Mouse (Mus musculus): Measurements from ENCODE around the gene Heph. TPM values are rescaled to one million over a fixed set of nuclear protein-coding genes. Genes with fewer than 3 reads are reported as not detected.
A peak's percentile ranks its signal among the peaks of the same experiment; 100 is the strongest.
"Not testable (repeated sequence)": the region's sequence is repeated elsewhere in the genome, so short reads cannot be mapped to it uniquely, and the experiment has no call there.

The Heph gene
- 13.7 and 14.3 TPM in 2 replicates for polyA plus RNA-seq (2014; fragmentation: Nextera tagmentation; extraction: Ambion mirVana)

- H3K4me1 ChIP-seq (replicated peaks; ENCODE audit: control insufficient read depth, insufficient read depth, low read length) = no peaks in the 10 kb centered on the region
- 65% methylated on average over 2 of the region's 2 CpGs for WGBS
- DNase-seq (ENCODE audit: low spot score) = no peak
- H3K4me3 ChIP-seq (ENCODE audit: low read depth, low read length) = no peak within 1 kb of the TSS
- H3K9me3 ChIP-seq (ENCODE audit: control insufficient read depth, low read length) = no peaks in the 10 kb centered on the region
- H3K36me3 ChIP-seq (ENCODE audit: control insufficient read depth, insufficient read depth, low read length) = no peaks in the 10 kb centered on the region
- no peak within 1 kb of the TSS for H3K9ac ChIP-seq (ENCODE audit: low read depth, low read length)
- H3K27me3 ChIP-seq (ENCODE audit: control insufficient read depth, insufficient read depth, low read length) = no peaks in the 10 kb centered on the region
- 0 out of 2 replicates have a peak within 1 kb of the TSS, but pooled peaks have one; percentile 2 for H3K4me2 ChIP-seq (replicated peaks; ENCODE audit: low read depth, low read length)
- no peak for ATAC-seq (ENCODE audit: low FRiP score)
- H3K27ac ChIP-seq (ENCODE audit: low read depth, low read length) = no peak within 1 kb of the TSS
Observed at GRCm38 (mm10) chrX:96455149-96455548, at the start of gene Heph. TSS of gene Heph (plus strand) at chrX:96455359.

GRCm38 (mm10) chrX:96415351-96415750 lies 39.8 kb upstream of the Heph start:
- H3K9me3 ChIP-seq (ENCODE audit: control insufficient read depth, low read length); H3K4me2 ChIP-seq (replicated peaks; ENCODE audit: low read depth, low read length); DNase-seq (ENCODE audit: low spot score); H3K4me3 ChIP-seq (ENCODE audit: low read depth, low read length); H3K36me3 ChIP-seq (ENCODE audit: control insufficient read depth, insufficient read depth, low read length); ATAC-seq (ENCODE audit: low FRiP score); H3K27ac ChIP-seq (ENCODE audit: low read depth, low read length); H3K9ac ChIP-seq (ENCODE audit: low read depth, low read length); H3K4me1 ChIP-seq (replicated peaks; ENCODE audit: control insufficient read depth, insufficient read depth, low read length); H3K27me3 ChIP-seq (ENCODE audit: control insufficient read depth, insufficient read depth, low read length): not testable (repeated sequence)
- WGBS = 88% methylated on average over 4 of the region's 4 CpGs

- H3K27ac ChIP-seq (ENCODE audit: low read depth, low read length) = no peak overlapping the region
- ATAC-seq (ENCODE audit: low FRiP score) = no peak
- 88% methylated on average over 1 of the region's 1 CpGs for WGBS
Observed at GRCm38 (mm10) chrX:96416970-96417369, 38.2 kb upstream of the Heph start.

GRCm38 (mm10) chrX:96417733-96418132 lies 37.4 kb upstream of the Heph start:
- H3K27ac ChIP-seq (ENCODE audit: low read depth, low read length) = no peak overlapping the region
- no peaks in the 10 kb centered on the region for H3K36me3 ChIP-seq (ENCODE audit: control insufficient read depth, insufficient read depth, low read length)
- no peaks in the 10 kb centered on the region for H3K27me3 ChIP-seq (ENCODE audit: control insufficient read depth, insufficient read depth, low read length)
- no peaks in the 10 kb centered on the region for H3K9me3 ChIP-seq (ENCODE audit: control insufficient read depth, low read length)
- no peak overlapping the region for H3K4me2 ChIP-seq (replicated peaks; ENCODE audit: low read depth, low read length)
- no peak overlapping the region for H3K9ac ChIP-seq (ENCODE audit: low read depth, low read length)
- DNase-seq (ENCODE audit: low spot score) (no peak), ATAC-seq (ENCODE audit: low FRiP score) (no peak)
- H3K4me3 ChIP-seq (ENCODE audit: low read depth, low read length) = no peak overlapping the region
- 44% methylated on average over 1 of the region's 1 CpGs for WGBS
- H3K4me1 ChIP-seq (replicated peaks; ENCODE audit: control insufficient read depth, insufficient read depth, low read length) = no peaks in the 10 kb centered on the region

More at GRCm38 (mm10) chrX:96416970-96417369, 38.2 kb upstream of the Heph start:
- no peaks in the 10 kb centered on the region for H3K4me1 ChIP-seq (replicated peaks; ENCODE audit: control insufficient read depth, insufficient read depth, low read length)
- DNase-seq (ENCODE audit: low spot score) = no peak
- H3K27me3 ChIP-seq (ENCODE audit: control insufficient read depth, insufficient read depth, low read length) = no peaks in the 10 kb centered on the region
- H3K9ac ChIP-seq (ENCODE audit: low read depth, low read length) = no peak overlapping the region
- H3K9me3 ChIP-seq (ENCODE audit: control insufficient read depth, low read length) = no peaks in the 10 kb centered on the region
- no peak overlapping the region for H3K4me3 ChIP-seq (ENCODE audit: low read depth, low read length)
- H3K36me3 ChIP-seq (ENCODE audit: control insufficient read depth, insufficient read depth, low read length) = no peaks in the 10 kb centered on the region
- no peak overlapping the region for H3K4me2 ChIP-seq (replicated peaks; ENCODE audit: low read depth, low read length)

DNA sequence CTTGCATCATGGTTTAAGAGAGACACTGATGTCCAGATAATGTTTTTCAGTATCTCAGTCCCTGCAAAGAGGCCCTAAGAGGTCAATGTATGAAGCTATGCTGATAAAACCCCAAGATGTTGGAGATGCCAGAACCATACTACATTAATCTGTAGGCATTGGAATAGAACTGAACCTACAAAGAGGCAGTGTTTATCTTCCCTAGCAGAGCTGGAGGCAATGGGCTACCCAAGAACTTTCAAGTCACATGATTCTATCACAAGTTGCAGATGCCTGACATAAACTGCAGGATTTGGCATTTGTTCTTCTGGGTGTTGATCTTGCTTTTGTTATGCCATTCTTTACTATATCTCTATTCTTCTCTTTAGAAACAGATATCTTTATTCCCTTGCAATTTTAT lies 35.8 kb upstream of the Heph start:
- H3K9me3 ChIP-seq (ENCODE audit: control insufficient read depth, low read length) = no peaks in the 10 kb centered on the region
- H3K27ac ChIP-seq (ENCODE audit: low read depth, low read length) = no peak overlapping the region
- H3K27me3 ChIP-seq (ENCODE audit: control insufficient read depth, insufficient read depth, low read length) = no peaks in the 10 kb centered on the region
- H3K9ac ChIP-seq (ENCODE audit: low read depth, low read length) = no peak overlapping the region
- H3K36me3 ChIP-seq (ENCODE audit: control insufficient read depth, insufficient read depth, low read length) = no peaks in the 10 kb centered on the region
- DNase-seq (ENCODE audit: low spot score) (no peak), ATAC-seq (ENCODE audit: low FRiP score) (no peak)
- H3K4me2 ChIP-seq (replicated peaks; ENCODE audit: low read depth, low read length) = no peak overlapping the region
- no peaks in the 10 kb centered on the region for H3K4me1 ChIP-seq (replicated peaks; ENCODE audit: control insufficient read depth, insufficient read depth, low read length)
- no peak overlapping the region for H3K4me3 ChIP-seq (ENCODE audit: low read depth, low read length)

DNA sequence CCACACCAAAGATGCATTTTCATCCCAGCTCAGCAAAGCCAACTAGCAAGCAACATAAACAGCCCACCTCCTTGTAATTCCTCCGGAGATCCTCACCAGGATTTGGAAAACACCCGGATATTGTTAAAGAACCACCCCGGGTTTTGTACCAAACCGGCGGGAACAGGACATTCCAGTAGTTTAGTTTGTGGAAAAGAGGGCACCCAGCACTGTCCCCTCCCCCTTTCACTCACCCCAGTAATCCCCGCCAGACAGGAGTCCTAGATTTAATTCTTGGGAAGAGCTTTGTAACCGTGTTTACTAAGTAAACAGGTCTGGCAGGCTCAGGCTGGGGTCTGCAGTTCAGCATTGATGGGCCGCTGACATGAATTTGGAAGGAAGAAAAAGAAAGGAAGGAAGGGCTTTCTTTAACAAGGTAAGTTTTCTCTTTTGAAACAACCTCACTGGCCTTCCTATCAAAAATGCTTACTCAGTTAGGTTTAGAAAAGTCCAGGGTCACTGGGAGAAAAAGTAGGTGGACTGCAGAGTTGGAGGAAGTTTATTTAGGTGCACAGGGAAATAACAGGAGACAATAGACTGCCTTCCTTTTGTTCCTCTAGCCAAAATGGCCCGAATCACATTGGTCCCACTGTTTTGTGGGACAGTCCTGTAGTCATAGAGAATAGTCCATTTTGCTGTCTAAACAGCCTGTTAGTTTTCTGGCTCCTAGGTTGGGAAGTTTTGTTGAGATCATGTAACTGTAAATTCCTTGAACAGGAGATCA lies 1.2 kb downstream of the Heph start, which contains the start of gene Hsf3:
Gene Hsf3 (minus strand): TSS at position 94 of the 763 bp plus-strand sequence.
- Histone ChIP-seq H3K4me1 (replicated peaks; ENCODE audit: control insufficient read depth, insufficient read depth, low read length) (no peaks in the 10 kb centered on the region), H3K9ac (ENCODE audit: low read depth, low read length) (no peak within 1 kb of the TSS), H3K4me2 (replicated peaks; ENCODE audit: low read depth, low read length) (peak within 1 kb of the TSS; percentile 2; the same call in 1 of the 2 replicates), H3K36me3 (ENCODE audit: control insufficient read depth, insufficient read depth, low read length) (no peaks in the 10 kb centered on the region), H3K27ac (ENCODE audit: low read depth, low read length) (no peak within 1 kb of the TSS), H3K4me3 (ENCODE audit: low read depth, low read length) (0 out of 2 replicates have a peak within 1 kb of the TSS, but pooled peaks have one; percentile 14), H3K9me3 (ENCODE audit: control insufficient read depth, low read length) (no peaks in the 10 kb centered on the region), H3K27me3 (ENCODE audit: control insufficient read depth, insufficient read depth, low read length) (no peaks in the 10 kb centered on the region)
- no peak for ATAC-seq (ENCODE audit: low FRiP score)
- whole genome bisulfite sequencing = 21% methylated on average over 9 of the region's 9 CpGs
- peak; percentile 30 for DNase-seq (ENCODE audit: low spot score)

GRCm38 (mm10) chrX:96501580-96501979 lies 46.4 kb downstream of the Heph start:
- ATAC-seq (ENCODE audit: low FRiP score) = no peak
- DNase-seq (ENCODE audit: low spot score) = peak; percentile 0
- Histone ChIP-seq H3K4me2 (replicated peaks; ENCODE audit: low read depth, low read length) (no peak overlapping the region), H3K27ac (ENCODE audit: low read depth, low read length) (no peak overlapping the region), H3K27me3 (ENCODE audit: control insufficient read depth, insufficient read depth, low read length) (no peaks in the 10 kb centered on the region), H3K9me3 (ENCODE audit: control insufficient read depth, low read length) (no peaks in the 10 kb centered on the region), H3K9ac (ENCODE audit: low read depth, low read length) (no peak overlapping the region), H3K4me3 (ENCODE audit: low read depth, low read length) (no peak overlapping the region), H3K4me1 (replicated peaks; ENCODE audit: control insufficient read depth, insufficient read depth, low read length) (no peaks in the 10 kb centered on the region), H3K36me3 (ENCODE audit: control insufficient read depth, insufficient read depth, low read length) (no peaks in the 10 kb centered on the region)
- 63% methylated on average over 1 of the region's 1 CpGs for WGBS

Measured in hindbrain, embryonic 11.5 days (tissue).